Mouse (Mus musculus) gastrocnemius, postnatal 14 days (tissue): ENCODE measurements around the gene Psg28. TPM values are rescaled to one million over a fixed set of nuclear protein-coding genes. Genes with fewer than 3 reads are reported as not detected.
"Not testable (repeated sequence)": the region's sequence is repeated elsewhere in the genome, so short reads cannot be mapped to it uniquely, and the experiment has no call there.

Experiments
- DNase-seq: peaks from one replicate; pipeline ENCODE4 v3.0.0; 2021; ENCODE audit warnings: mixed read lengths
- intact Hi-C: fragments of 180-260 bp; cut with DNase I; formaldehyde crosslinking; loops from one replicate; pipeline ENCODE4 v1.15.1; 2025; ENCODE audit warnings: low total_unique reads
- long read RNA-seq, 2 experiments: library from polyadenylated mRNA; stranded (forward); transcript quantifications; one replicate each; pipeline ENCODE4 v2.0.0; 2021
- microRNA-seq, 2 experiments: library from miRNA; unstranded; fragments of <30 nt; microRNA quantifications; one replicate each; pipeline ENCODE4 v1.2.0; 2021
- total RNA-seq, 2 experiments: library from RNA; stranded (reverse); gene quantifications; 2 replicates each; pipeline ENCODE4 v1.2.3; 2021

Gene Psg28
- total RNA-seq, result not detected
- long read RNA-seq, experiment 1, result 0 reads
- long read RNA-seq, experiment 2, result 0 reads

DNA sequence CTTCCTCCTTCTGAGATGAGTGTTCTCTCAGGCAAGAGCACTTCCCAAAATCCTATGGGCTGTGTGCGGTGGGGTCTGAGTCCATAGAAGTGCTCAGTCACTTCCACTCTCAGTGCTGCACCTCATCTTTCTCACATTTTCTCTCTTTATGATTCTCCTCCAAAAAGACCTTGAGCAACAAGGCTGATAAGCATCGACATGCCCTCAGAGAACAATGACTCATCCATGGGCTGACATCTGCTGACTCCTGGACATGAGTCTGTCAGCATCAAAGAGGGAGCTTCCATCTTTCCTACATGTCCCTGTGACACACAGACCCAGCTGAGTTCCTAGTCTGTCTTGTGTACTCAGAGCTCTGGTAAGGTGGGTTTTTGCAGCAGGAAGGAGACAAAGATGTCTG is at the start of gene Psg28:
TSS of gene Psg28 (minus strand) at position 101 of the 400 bp plus-strand sequence.
- DNase-seq, intact Hi-C loops: not testable (repeated sequence)

DNA sequence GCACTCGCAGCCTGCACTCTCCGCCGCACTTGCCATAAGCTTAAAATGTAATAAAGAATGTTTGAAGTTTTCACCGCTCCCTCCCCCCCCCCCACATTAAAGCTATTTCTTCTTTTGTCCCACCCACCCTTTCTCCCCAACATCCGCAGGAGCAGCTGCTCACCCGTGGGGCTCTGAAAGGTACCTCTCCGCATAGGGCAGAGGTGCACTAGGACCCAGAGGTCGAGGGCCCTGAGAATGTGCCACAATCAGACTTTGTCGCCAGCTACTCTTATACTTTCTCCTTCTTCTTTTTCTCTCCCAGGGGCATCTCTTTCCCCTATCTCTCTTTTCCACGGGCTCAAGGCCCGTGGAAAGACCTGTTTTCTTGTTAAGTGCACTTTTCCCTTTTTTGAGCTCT is 28.4 kb downstream of the Psg28 start:
- intact Hi-C loops, result no loop called here

GRCm38 (mm10) chr7:18402527-18403237 is 29.2 kb downstream of the Psg28 start:
- DNase-seq, result no peak
- intact Hi-C loops, result no loop called here

More for the DNA sequence above, 28.4 kb downstream of the Psg28 start:
- no peak for DNase-seq

DNA sequence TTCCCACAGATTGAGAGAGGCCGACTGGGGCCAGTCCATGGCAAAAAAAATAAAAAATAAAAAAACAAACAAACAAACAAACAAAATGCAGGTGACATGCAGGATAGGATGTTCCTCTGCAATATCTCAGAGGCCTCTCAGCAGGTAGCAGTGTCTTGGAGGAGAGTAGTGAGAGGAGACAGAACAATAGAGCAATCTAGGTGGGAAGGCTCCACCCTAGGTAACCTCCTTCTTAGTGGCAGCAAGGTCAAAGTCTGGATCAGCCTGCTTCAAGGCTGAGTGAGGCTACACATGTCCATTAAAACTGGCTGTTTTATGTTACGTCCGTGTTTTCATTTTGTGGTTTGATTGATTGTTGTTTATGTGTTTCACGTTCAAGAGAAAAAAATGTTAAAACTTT is 40.4 kb downstream of the Psg28 start:
- DNase-seq, intact Hi-C loops: not testable (repeated sequence)

DNA sequence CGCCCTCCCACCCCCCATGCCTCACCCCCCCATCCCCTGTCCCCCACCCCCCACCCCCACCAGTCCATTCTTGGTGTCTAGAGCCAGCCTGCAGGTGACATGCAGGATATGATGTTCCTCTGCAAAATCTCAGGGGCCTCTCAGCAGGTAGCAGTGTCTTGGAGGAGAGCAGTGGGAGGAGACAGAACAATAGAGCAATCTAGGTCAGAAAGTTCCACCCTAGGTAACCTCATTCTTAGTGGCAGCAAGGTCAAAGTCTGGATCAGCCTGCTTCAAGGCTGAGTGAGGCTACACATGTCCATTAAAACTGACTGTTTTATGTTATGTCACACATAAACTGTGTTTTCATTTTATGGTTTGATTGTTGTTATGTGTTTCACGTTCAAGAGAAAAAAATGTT is 53.5 kb downstream of the Psg28 start:
- no peak for DNase-seq
- intact Hi-C loops, result no loop called here

Small RNAs within 50 kb of the gene (microRNA-seq; reads per million reads assigned to microRNA genes)
- 0 reads per million in 2 experiments for gene Gm24715

Other genes with a start within 250 kb of the Psg28 start
- not detected for gene Mill1, start 186.7 kb downstream of the Psg28 start, total RNA-seq
- not detected for gene Psg18, start 77.0 kb downstream of the Psg28 start, total RNA-seq
- not detected for gene Psg26, start 52.1 kb upstream of the Psg28 start, total RNA-seq
- gene Psg25, start 100.2 kb upstream of the Psg28 start, total RNA-seq, result not detected
- gene Psg27, start 135.3 kb upstream of the Psg28 start, total RNA-seq, result not detected
- gene Psg23, start 184.5 kb upstream of the Psg28 start, total RNA-seq, result not detected
- gene Psg21, start 224.7 kb upstream of the Psg28 start, total RNA-seq, result not detected